Mouse (Mus musculus): ENCODE data around the gene Brd7. TPM values are rescaled to one million over a fixed set of nuclear protein-coding genes. Genes with fewer than 3 reads are reported as not detected.

Brd7 gene
- polyA plus RNA-seq, 1 experiment: 101 TPM

- Histone ChIP-seq H3K36me3 (ENCODE audit: control insufficient read depth, insufficient read depth, low read length, poor library complexity, severe bottlenecking) (no peaks in the 10 kb centered on the region), H3K4me3 (ENCODE audit: low read depth, low read length) (no peak overlapping the region), H3K9ac (ENCODE audit: low read depth, poor library complexity, severe bottlenecking) (no peak overlapping the region), H3K4me1 (ENCODE audit: control insufficient read depth, insufficient read depth, low read length) (no peaks in the 10 kb centered on the region), H3K9me3 (replicated peaks; ENCODE audit: control insufficient read depth, insufficient read depth, low read length, poor library complexity, severe bottlenecking) (no peaks in the 10 kb centered on the region), H3K27ac (ENCODE audit: insufficient read depth, low read length) (no peak overlapping the region), H3K27me3 (ENCODE audit: control insufficient read depth, insufficient read depth, low read length, poor library complexity, severe bottlenecking) (no peaks in the 10 kb centered on the region)
- TF ChIP-seq CTCF (IDR thresholded peaks at IDR 0.05; ENCODE audit: low read depth, low read length): peak; percentile 43
- no peak for TF ChIP-seq EP300 (IDR thresholded peaks at IDR 0.05; ENCODE audit: insufficient read depth, low read depth, low read length)
These were observed 28.8 kb upstream of the Brd7 start for GRCm38 (mm10) chr8:88390749-88391148.

- no peak overlapping the region for H3K9ac ChIP-seq (ENCODE audit: low read depth, poor library complexity, severe bottlenecking)
- no peaks in the 10 kb centered on the region for H3K27me3 ChIP-seq (ENCODE audit: control insufficient read depth, insufficient read depth, low read length, poor library complexity, severe bottlenecking)
- H3K4me1 ChIP-seq (ENCODE audit: control insufficient read depth, insufficient read depth, low read length): no peaks in the 10 kb centered on the region
- TF ChIP-seq CTCF (IDR thresholded peaks at IDR 0.05; ENCODE audit: low read depth, low read length) (no peak), POLR2A (IDR thresholded peaks at IDR 0.05; ENCODE audit: insufficient read depth, low read length) (no peak), EP300 (IDR thresholded peaks at IDR 0.05; ENCODE audit: insufficient read depth, low read depth, low read length) (no peak)
- no peak overlapping the region for H3K27ac ChIP-seq (ENCODE audit: insufficient read depth, low read length)
- no peaks in the 10 kb centered on the region for H3K36me3 ChIP-seq (ENCODE audit: control insufficient read depth, insufficient read depth, low read length, poor library complexity, severe bottlenecking)
- no peaks in the 10 kb centered on the region for H3K9me3 ChIP-seq (replicated peaks; ENCODE audit: control insufficient read depth, insufficient read depth, low read length, poor library complexity, severe bottlenecking)
- no peak overlapping the region for H3K4me3 ChIP-seq (ENCODE audit: low read depth, low read length)
These were observed 26.8 kb upstream of the Brd7 start for GRCm38 (mm10) chr8:88388691-88389239.

GRCm38 (mm10) chr8:88387874-88388273 lies 25.9 kb upstream of the Brd7 start:
- Histone ChIP-seq H3K9me3 (replicated peaks; ENCODE audit: control insufficient read depth, insufficient read depth, low read length, poor library complexity, severe bottlenecking) (no peaks in the 10 kb centered on the region), H3K4me1 (ENCODE audit: control insufficient read depth, insufficient read depth, low read length) (no peaks in the 10 kb centered on the region), H3K27me3 (ENCODE audit: control insufficient read depth, insufficient read depth, low read length, poor library complexity, severe bottlenecking) (no peaks in the 10 kb centered on the region), H3K9ac (ENCODE audit: low read depth, poor library complexity, severe bottlenecking) (no peak overlapping the region), H3K27ac (ENCODE audit: insufficient read depth, low read length) (no peak overlapping the region), H3K4me3 (ENCODE audit: low read depth, low read length) (no peak overlapping the region), H3K36me3 (ENCODE audit: control insufficient read depth, insufficient read depth, low read length, poor library complexity, severe bottlenecking) (no peaks in the 10 kb centered on the region)
- TF ChIP-seq POLR2A (IDR thresholded peaks at IDR 0.05; ENCODE audit: insufficient read depth, low read length) (no peak), EP300 (IDR thresholded peaks at IDR 0.05; ENCODE audit: insufficient read depth, low read depth, low read length) (no peak), CTCF (IDR thresholded peaks at IDR 0.05; ENCODE audit: low read depth, low read length) (no peak)

GRCm38 (mm10) chr8:88383164-88383556 lies 21.2 kb upstream of the Brd7 start:
- H3K9ac ChIP-seq (ENCODE audit: low read depth, poor library complexity, severe bottlenecking): no peak overlapping the region
- H3K27ac ChIP-seq (ENCODE audit: insufficient read depth, low read length): no peak overlapping the region
- no peaks in the 10 kb centered on the region for H3K36me3 ChIP-seq (ENCODE audit: control insufficient read depth, insufficient read depth, low read length, poor library complexity, severe bottlenecking)
- TF ChIP-seq POLR2A (IDR thresholded peaks at IDR 0.05; ENCODE audit: insufficient read depth, low read length) (no peak), CTCF (IDR thresholded peaks at IDR 0.05; ENCODE audit: low read depth, low read length) (peak; percentile 6)
- no peaks in the 10 kb centered on the region for H3K4me1 ChIP-seq (ENCODE audit: control insufficient read depth, insufficient read depth, low read length)
- H3K4me3 ChIP-seq (ENCODE audit: low read depth, low read length): no peak overlapping the region
- H3K27me3 ChIP-seq (ENCODE audit: control insufficient read depth, insufficient read depth, low read length, poor library complexity, severe bottlenecking): no peaks in the 10 kb centered on the region
- H3K9me3 ChIP-seq (replicated peaks; ENCODE audit: control insufficient read depth, insufficient read depth, low read length, poor library complexity, severe bottlenecking): no peaks in the 10 kb centered on the region

GRCm38 (mm10) chr8:88382311-88383163 lies 20.5 kb upstream of the Brd7 start:
- Histone ChIP-seq H3K4me3 (ENCODE audit: low read depth, low read length) (peak overlapping the region; percentile 4; the same call in 1 of the 2 replicates), H3K9me3 (replicated peaks; ENCODE audit: control insufficient read depth, insufficient read depth, low read length, poor library complexity, severe bottlenecking) (no peaks in the 10 kb centered on the region), H3K9ac (ENCODE audit: low read depth, poor library complexity, severe bottlenecking) (0 out of 2 replicates have a peak overlapping the region, but pooled peaks have one; percentile 4), H3K4me1 (ENCODE audit: control insufficient read depth, insufficient read depth, low read length) (no peaks in the 10 kb centered on the region), H3K27ac (ENCODE audit: insufficient read depth, low read length) (no peak overlapping the region), H3K27me3 (ENCODE audit: control insufficient read depth, insufficient read depth, low read length, poor library complexity, severe bottlenecking) (no peaks in the 10 kb centered on the region), H3K36me3 (ENCODE audit: control insufficient read depth, insufficient read depth, low read length, poor library complexity, severe bottlenecking) (no peaks in the 10 kb centered on the region)
- TF ChIP-seq POLR2A (IDR thresholded peaks at IDR 0.05; ENCODE audit: insufficient read depth, low read length): no peak
- no peak for TF ChIP-seq CTCF (IDR thresholded peaks at IDR 0.05; ENCODE audit: low read depth, low read length)
- no peak for TF ChIP-seq EP300 (IDR thresholded peaks at IDR 0.05; ENCODE audit: insufficient read depth, low read depth, low read length)

- TF ChIP-seq CTCF (IDR thresholded peaks at IDR 0.05; ENCODE audit: low read depth, low read length) (no peak), POLR2A (IDR thresholded peaks at IDR 0.05; ENCODE audit: insufficient read depth, low read length) (no peak), EP300 (IDR thresholded peaks at IDR 0.05; ENCODE audit: insufficient read depth, low read depth, low read length) (no peak)
- H3K27ac ChIP-seq (ENCODE audit: insufficient read depth, low read length): no peak overlapping the region
These were observed 18.5 kb upstream of the Brd7 start for GRCm38 (mm10) chr8:88380497-88380896.

More at GRCm38 (mm10) chr8:88380497-88380896, 18.5 kb upstream of the Brd7 start:
- Histone ChIP-seq H3K36me3 (ENCODE audit: control insufficient read depth, insufficient read depth, low read length, poor library complexity, severe bottlenecking) (no peaks in the 10 kb centered on the region), H3K4me1 (ENCODE audit: control insufficient read depth, insufficient read depth, low read length) (no peaks in the 10 kb centered on the region), H3K9me3 (replicated peaks; ENCODE audit: control insufficient read depth, insufficient read depth, low read length, poor library complexity, severe bottlenecking) (no peaks in the 10 kb centered on the region), H3K9ac (ENCODE audit: low read depth, poor library complexity, severe bottlenecking) (no peak overlapping the region), H3K4me3 (ENCODE audit: low read depth, low read length) (no peak overlapping the region), H3K27me3 (ENCODE audit: control insufficient read depth, insufficient read depth, low read length, poor library complexity, severe bottlenecking) (no peaks in the 10 kb centered on the region)

Data from ES-Bruce4 (cell line).